Mouse (Mus musculus): ENCODE results near the gene Meis2. TPM values are rescaled to one million over a fixed set of nuclear protein-coding genes. Genes with fewer than 3 reads are reported as not detected.

The Meis2 gene
- polyA plus RNA-seq (2014; fragmentation: Illumina TruSeq; extraction: RNeasy Lipid Tissue Mini Kit (QIAGEN cat#74804); ENCODE audit: low read depth, low replicate concordance), result 34.1 TPM

DNA sequence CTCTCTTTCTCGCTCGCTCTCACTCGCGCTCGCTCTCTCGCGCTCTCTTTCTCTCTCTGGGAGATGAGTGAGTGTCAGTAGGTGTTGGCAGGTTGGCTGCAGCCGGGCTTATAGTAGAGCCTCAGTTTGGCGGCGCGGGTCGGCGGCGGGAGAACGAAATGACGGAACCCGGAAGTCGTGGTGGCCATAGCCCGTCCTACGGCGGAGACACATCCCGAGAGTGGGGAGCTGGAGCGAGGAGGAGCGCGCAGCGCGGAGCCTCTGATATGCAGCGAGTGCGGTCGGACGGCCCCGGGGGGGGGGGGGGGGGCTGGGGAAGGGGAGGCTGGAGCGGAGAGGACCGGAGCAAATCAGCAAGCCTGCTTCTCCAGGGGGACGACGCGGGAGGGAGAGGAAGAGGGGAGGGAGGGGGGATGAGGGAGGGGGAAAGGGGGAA is at the start of gene Meis2:
Gene Meis2, minus strand, starts transcription at position 270 of the 436 bp plus-strand sequence.

